Mouse (Mus musculus) skeletal muscle tissue, adult 2 months (tissue): ENCODE data around the gene Lrrc8b.
A peak's percentile ranks its signal among the peaks of the same experiment; 100 is the strongest.

ENCODE experiments used
- DNase-seq: peaks from one replicate; pipeline ENCODE4 v3.0.0-alpha.2; 2012; ENCODE audit warnings: low read depth, low spot score

Gene Lrrc8b

GRCm38 (mm10) chr5:105415198-105415791 lies at the start of gene Lrrc8b:
Gene Lrrc8b, plus strand, starts transcription at chr5:105415775.
- DNase-seq = peak; percentile 68

- DNase-seq = no peak
Measured at GRCm38 (mm10) chr5:105381482-105381881, 34.1 kb upstream of the Lrrc8b start.

- no peak for DNase-seq
Measured at GRCm38 (mm10) chr5:105390346-105390745, 25.2 kb upstream of the Lrrc8b start.

- no peak for DNase-seq
Measured at GRCm38 (mm10) chr5:105393731-105394130, 21.8 kb upstream of the Lrrc8b start.

GRCm38 (mm10) chr5:105395188-105395587 lies 20.4 kb upstream of the Lrrc8b start:
- no peak for DNase-seq

GRCm38 (mm10) chr5:105398966-105399365 lies 16.6 kb upstream of the Lrrc8b start:
- no peak for DNase-seq

- DNase-seq = peak; percentile 44
Measured at GRCm38 (mm10) chr5:105399631-105400423, 15.7 kb upstream of the Lrrc8b start.

GRCm38 (mm10) chr5:105400424-105401375 lies 14.9 kb upstream of the Lrrc8b start:
- DNase-seq = no peak

- DNase-seq = no peak
Measured at GRCm38 (mm10) chr5:105401536-105401935, 14.0 kb upstream of the Lrrc8b start.

- peak; percentile 32 for DNase-seq
Measured at GRCm38 (mm10) chr5:105404961-105405360, 10.6 kb upstream of the Lrrc8b start.

GRCm38 (mm10) chr5:105407661-105408060 lies 7.9 kb upstream of the Lrrc8b start:
- DNase-seq = no peak

- no peak for DNase-seq
Measured at GRCm38 (mm10) chr5:105409092-105409491, 6.5 kb upstream of the Lrrc8b start.

- no peak for DNase-seq
Measured at GRCm38 (mm10) chr5:105410521-105411293, 4.9 kb upstream of the Lrrc8b start.

GRCm38 (mm10) chr5:105411294-105411570 lies 4.3 kb upstream of the Lrrc8b start:
- no peak for DNase-seq

GRCm38 (mm10) chr5:105411768-105412167 lies 3.8 kb upstream of the Lrrc8b start:
- DNase-seq = no peak

- DNase-seq = no peak
Measured at GRCm38 (mm10) chr5:105412634-105413033, 2.9 kb upstream of the Lrrc8b start.

- no peak for DNase-seq
Measured at GRCm38 (mm10) chr5:105414341-105415120, 1.0 kb upstream of the Lrrc8b start.

- DNase-seq = no peak
Measured at GRCm38 (mm10) chr5:105415951-105416675, 538 bp downstream of the Lrrc8b start.

GRCm38 (mm10) chr5:105417217-105417616 lies 1.6 kb downstream of the Lrrc8b start:
- DNase-seq = no peak

GRCm38 (mm10) chr5:105418364-105418763 lies 2.8 kb downstream of the Lrrc8b start:
- no peak for DNase-seq
